Mouse (Mus musculus) limb, embryonic 10.5 days (tissue): ENCODE measurements at regions not wholly inside any gene's neighbourhood (a gene's known extent, or its start where the extent isn't known, plus 50 kb on each side); places are given as distances from the start of the nearest gene placed in this dataset.
A peak's percentile ranks its signal among the peaks of the same experiment; 100 is the strongest.

Source experiments
- DNase-seq: peaks from one replicate; pipeline ENCODE4 v3.0.0-alpha.2; 2017; ENCODE audit warnings: low spot score
- H3K27ac ChIP-seq: fragments of 300-500 bp; sonication (generic); 2 replicates; pipeline ENCODE4 v1.5.1; 2016; ENCODE audit warnings: mild to moderate bottlenecking
- H3K27me3 ChIP-seq: fragments of 300-500 bp; sonication (generic); 2 replicates; pipeline ENCODE4 v1.6.1; 2016; ENCODE audit warnings: low read depth, mild to moderate bottlenecking; ENCODE audit not compliant: poor library complexity, severe bottlenecking
- H3K36me3 ChIP-seq: fragments of 300-500 bp; sonication (generic); 2 replicates; pipeline ENCODE4 v1.6.1; 2016; ENCODE audit warnings: mild to moderate bottlenecking, moderate library complexity
- H3K4me1 ChIP-seq: fragments of 300-500 bp; sonication (generic); 2 replicates; pipeline ENCODE4 v1.6.1; 2016
- H3K4me3 ChIP-seq: fragments of 300-500 bp; sonication (generic); 2 replicates; pipeline ENCODE4 v1.5.1; 2016; ENCODE audit warnings: mild to moderate bottlenecking, moderate library complexity
- H3K9me3 ChIP-seq: fragments of 300-500 bp; sonication (generic); replicated peaks from 2 replicates; pipeline ENCODE4 v1.6.1; 2016; ENCODE audit warnings: mild to moderate bottlenecking
- WGBS: fragments of 180-500 bp; shearing (Covaris S2); methylation state at CpG from one replicate; pipeline ENCODE4 v1.1.7; 2016; 5-methylcytosine and 5-hydroxymethylcytosine counted together

GRCm38 (mm10) chr3:54591160-54591559, 101.4 kb upstream of the Supt20 start:
- WGBS = 69% methylated on average over 3 of the region's 3 CpGs
- Histone ChIP-seq H3K27ac (no peak overlapping the region), H3K4me3 (no peak overlapping the region), H3K4me1 (peaks cover 24% of the 10 kb centered on the region), H3K27me3 (no peaks in the 10 kb centered on the region), H3K36me3 (no peaks in the 10 kb centered on the region), H3K9me3 (no peaks in the 10 kb centered on the region)
- DNase-seq = no peak

DNA sequence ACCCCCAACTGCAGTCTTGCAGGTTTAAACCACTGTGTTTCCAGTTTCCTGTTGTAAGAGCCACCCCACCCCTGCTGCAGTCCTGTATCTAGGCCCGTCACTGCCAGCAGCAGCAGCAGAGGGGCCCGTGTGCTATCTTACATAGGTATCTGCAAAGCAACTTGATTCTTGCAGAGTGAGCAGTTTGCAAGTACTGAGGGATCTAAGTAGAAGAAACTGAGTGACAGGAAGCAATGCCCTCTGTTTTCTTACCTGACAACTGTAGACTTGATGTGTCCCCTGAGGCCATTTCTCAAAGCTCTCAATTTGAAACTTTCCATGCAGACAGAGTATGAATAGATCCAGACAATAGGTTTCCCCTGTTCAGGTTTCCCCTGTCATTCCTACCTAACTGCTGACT, 100.5 kb upstream of the Supt20 start:
- H3K4me3 ChIP-seq = no peak overlapping the region
- H3K27ac ChIP-seq = no peak overlapping the region
- no peaks in the 10 kb centered on the region; the same call in 1 of the 2 replicates for H3K9me3 ChIP-seq
- no peaks in the 10 kb centered on the region for H3K27me3 ChIP-seq
- peaks cover 17% of the 10 kb centered on the region for H3K4me1 ChIP-seq
- no peaks in the 10 kb centered on the region for H3K36me3 ChIP-seq
- DNase-seq = no peak
- WGBS = 69% methylated on average over 2 of the region's 2 CpGs

DNA sequence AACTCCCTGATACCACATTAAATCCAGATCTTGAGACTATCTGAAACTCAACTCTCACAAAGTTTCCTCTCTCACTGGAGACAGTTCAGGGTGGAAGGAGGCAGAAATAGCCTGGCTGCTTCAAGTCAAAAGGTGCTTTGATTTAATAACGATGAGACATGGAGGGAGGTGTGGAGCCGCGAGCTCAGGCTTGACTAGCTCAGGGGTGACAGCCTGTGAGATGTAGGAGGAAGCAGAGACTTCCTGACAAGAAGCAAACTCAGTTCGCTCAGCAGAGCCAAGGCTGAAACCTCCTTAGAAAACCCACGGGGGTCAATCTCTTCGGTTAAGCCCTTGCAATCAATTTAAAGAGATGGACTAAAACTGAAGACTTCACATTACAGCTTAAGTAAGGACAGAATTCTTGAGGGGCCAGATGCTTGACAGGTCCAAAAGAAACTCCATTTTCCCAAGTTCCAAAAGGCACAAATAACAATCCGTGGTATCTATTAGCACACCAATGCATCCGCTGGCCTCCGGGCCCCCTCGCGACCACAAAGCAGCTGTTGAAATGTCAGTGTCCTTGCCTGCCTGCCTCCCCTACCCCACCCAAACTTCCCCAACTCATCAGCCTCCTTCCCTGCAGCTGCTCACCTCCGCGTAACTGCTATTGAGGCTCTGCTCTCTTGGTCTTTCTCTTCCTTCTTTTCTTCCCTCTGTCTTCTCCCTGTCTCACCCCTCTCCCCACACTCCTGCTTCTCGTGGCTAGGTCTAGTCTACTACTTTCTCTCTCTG, 99.8 kb upstream of the Supt20 start:
- H3K4me1 ChIP-seq = peaks cover 10% of the 10 kb centered on the region
- H3K9me3 ChIP-seq = no peaks in the 10 kb centered on the region; the same call in 1 of the 2 replicates
- 78% methylated on average over 14 of the region's 14 CpGs for WGBS
- H3K4me3 ChIP-seq = no peak overlapping the region
- no peaks in the 10 kb centered on the region for H3K36me3 ChIP-seq
- H3K27me3 ChIP-seq = no peaks in the 10 kb centered on the region
- no peak for DNase-seq
- H3K27ac ChIP-seq = no peak overlapping the region

DNA sequence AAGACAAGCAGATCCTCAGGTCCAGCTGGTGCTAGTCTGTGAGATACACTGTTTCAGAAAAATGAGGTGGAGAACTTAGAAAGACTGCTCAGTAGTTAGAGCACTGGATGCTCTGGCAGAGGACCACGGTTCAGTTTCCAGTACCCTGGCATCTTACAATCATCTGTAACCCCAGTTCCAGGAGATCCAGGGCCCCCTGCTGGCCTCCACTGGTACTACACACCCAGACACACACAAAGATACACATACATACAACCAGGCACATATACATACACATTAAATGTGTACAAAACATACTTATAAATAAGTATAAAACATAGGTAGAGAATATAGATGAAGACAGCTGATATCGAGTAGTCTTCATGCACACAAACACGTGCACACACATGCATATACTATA, 97.4 kb upstream of the Supt20 start:
- no peaks in the 10 kb centered on the region for H3K27me3 ChIP-seq

DNA sequence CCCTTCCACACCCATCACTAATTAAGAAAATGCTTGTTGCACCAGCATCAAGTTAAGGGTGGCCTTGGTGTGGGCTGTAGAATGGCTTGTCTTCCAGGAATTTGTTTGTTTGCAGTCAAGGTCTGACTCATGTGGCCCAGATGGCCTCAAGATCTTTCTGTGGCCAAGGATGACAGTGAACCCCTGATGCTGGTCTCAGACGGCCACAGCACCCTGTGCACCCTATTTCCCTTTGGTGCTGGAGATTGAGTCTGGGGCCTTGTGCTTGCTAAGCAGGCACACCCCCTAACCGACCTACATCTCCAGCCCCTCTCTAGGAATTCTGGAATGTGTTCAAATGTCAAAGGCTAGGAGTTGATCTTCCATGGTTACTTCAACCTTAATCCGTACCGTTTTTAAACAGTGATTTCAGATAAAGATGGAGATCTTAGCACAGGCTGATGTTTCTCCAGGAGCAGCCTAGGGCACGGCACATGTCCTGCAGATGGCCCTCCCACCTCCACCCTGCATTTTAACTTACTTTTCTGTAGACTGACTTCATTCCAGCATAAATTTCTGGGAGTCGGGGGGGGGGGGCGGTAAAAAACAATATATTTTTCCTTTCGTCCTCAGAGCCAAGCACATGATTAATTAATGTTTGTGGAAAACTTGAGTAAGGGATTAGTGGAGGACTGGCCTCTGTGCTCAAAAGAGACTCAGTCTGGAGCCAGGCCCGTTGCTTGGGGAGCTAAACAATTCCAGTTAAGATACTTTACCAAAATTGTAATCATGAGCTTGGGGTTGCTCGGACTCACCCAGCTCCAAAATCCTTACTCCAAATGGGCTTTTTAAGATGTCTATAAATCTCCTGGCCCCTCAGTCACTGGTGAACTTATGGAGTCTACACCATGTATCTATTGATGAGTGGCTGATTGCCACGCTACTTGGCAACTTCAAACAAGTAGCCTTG, 95.0 kb upstream of the Supt20 start:
- WGBS = 86% methylated on average over 11 of the region's 11 CpGs
- Histone ChIP-seq H3K36me3 (no peaks in the 10 kb centered on the region), H3K9me3 (no peaks in the 10 kb centered on the region; the same call in 1 of the 2 replicates), H3K4me3 (no peak overlapping the region), H3K27me3 (no peaks in the 10 kb centered on the region), H3K4me1 (peaks cover 3% of the 10 kb centered on the region; the same call in 1 of the 2 replicates), H3K27ac (no peak overlapping the region)
- no peak for DNase-seq

More for the DNA sequence above, 97.4 kb upstream of the Supt20 start:
- peaks cover 4% of the 10 kb centered on the region; the same call in 1 of the 2 replicates for H3K4me1 ChIP-seq
- no peak for DNase-seq
- H3K27ac ChIP-seq = no peak overlapping the region
- 88% methylated on average over 3 of the region's 3 CpGs for WGBS
- no peaks in the 10 kb centered on the region for H3K36me3 ChIP-seq
- no peak overlapping the region for H3K4me3 ChIP-seq
- no peaks in the 10 kb centered on the region; the same call in 1 of the 2 replicates for H3K9me3 ChIP-seq

GRCm38 (mm10) chr3:54598296-54598695, 94.3 kb upstream of the Supt20 start:
- Histone ChIP-seq H3K27ac (no peak overlapping the region), H3K4me1 (no peaks in the 10 kb centered on the region), H3K36me3 (no peaks in the 10 kb centered on the region), H3K27me3 (no peaks in the 10 kb centered on the region), H3K9me3 (no peaks in the 10 kb centered on the region; the same call in 1 of the 2 replicates), H3K4me3 (no peak overlapping the region)
- 85% methylated on average over 5 of the region's 5 CpGs for WGBS
- DNase-seq = no peak

- 81% methylated on average over 4 of the region's 4 CpGs for WGBS
These were observed 87.8 kb upstream of the Supt20 start for GRCm38 (mm10) chr3:54604705-54605379.

GRCm38 (mm10) chr3:54611431-54611990, 81.1 kb upstream of the Supt20 start:
- peak overlapping the region; percentile 30; the same call in 1 of the 2 replicates for H3K27ac ChIP-seq
- no peak overlapping the region for H3K4me3 ChIP-seq
- 60% methylated on average over 10 of the region's 10 CpGs for WGBS
- H3K4me1 ChIP-seq = peaks cover 8% of the 10 kb centered on the region
- no peaks in the 10 kb centered on the region for H3K9me3 ChIP-seq
- no peaks in the 10 kb centered on the region for H3K36me3 ChIP-seq
- H3K27me3 ChIP-seq = no peaks in the 10 kb centered on the region
- no peak for DNase-seq

More at GRCm38 (mm10) chr3:54604705-54605379, 87.8 kb upstream of the Supt20 start:
- no peaks in the 10 kb centered on the region for H3K4me1 ChIP-seq
- H3K27me3 ChIP-seq = no peaks in the 10 kb centered on the region
- DNase-seq = no peak
- no peak overlapping the region for H3K27ac ChIP-seq
- H3K9me3 ChIP-seq = no peaks in the 10 kb centered on the region
- H3K36me3 ChIP-seq = no peaks in the 10 kb centered on the region
- H3K4me3 ChIP-seq = no peak overlapping the region

GRCm38 (mm10) chr3:54613845-54614244, 78.8 kb upstream of the Supt20 start:
- H3K36me3 ChIP-seq = no peaks in the 10 kb centered on the region
- no peaks in the 10 kb centered on the region for H3K9me3 ChIP-seq
- no peak for DNase-seq
- peaks cover 8% of the 10 kb centered on the region for H3K4me1 ChIP-seq
- no peaks in the 10 kb centered on the region for H3K27me3 ChIP-seq
- H3K4me3 ChIP-seq = no peak overlapping the region
- H3K27ac ChIP-seq = no peak overlapping the region
- WGBS = 80% methylated on average over 2 of the region's 2 CpGs

DNA sequence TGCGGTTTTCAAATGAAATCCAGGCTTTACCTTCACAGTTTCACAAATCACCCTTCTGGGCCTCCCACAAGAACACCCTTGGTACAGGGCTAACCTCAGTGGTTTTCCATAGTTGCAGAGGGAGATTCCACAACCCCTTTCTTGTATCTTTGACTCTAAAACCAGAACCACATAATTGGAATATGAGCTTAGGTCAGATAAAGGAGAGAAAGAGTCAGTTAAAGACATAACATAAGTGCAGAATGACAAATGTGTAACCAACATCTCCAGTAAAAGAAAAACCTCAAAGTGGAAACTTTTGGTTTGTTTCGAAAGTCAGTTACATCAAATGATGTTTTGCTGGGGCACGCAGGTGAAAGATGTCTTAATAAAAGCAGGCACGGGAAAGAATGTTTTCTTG, 75.3 kb upstream of the Supt20 start:
- 97% methylated on average over 4 of the region's 4 CpGs for WGBS
- DNase-seq = no peak
- Histone ChIP-seq H3K27ac (no peak overlapping the region), H3K27me3 (no peaks in the 10 kb centered on the region), H3K9me3 (no peaks in the 10 kb centered on the region), H3K4me3 (no peak overlapping the region), H3K36me3 (no peaks in the 10 kb centered on the region), H3K4me1 (no peaks in the 10 kb centered on the region)

DNA sequence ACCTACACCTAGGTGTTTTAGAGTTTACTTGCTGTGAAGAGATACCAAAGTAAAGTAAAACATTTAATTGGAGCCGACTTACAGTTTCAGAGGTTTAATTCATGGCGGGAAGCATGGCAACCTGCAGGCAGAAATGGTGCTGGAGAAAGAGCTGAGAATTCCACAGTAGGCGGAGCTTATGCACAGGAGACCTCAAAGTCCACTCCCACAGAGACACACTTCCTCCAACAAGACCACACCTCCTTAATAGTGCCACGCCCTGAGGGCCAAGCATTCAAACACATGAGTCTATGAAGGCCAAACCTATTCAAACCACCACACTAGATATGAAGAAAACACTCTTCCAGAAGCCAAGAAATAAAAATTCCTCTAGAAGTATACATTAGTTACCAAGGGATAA, 74.3 kb upstream of the Supt20 start:
- Histone ChIP-seq H3K9me3 (no peaks in the 10 kb centered on the region), H3K4me3 (no peak overlapping the region), H3K27ac (no peak overlapping the region), H3K36me3 (no peaks in the 10 kb centered on the region), H3K27me3 (no peaks in the 10 kb centered on the region), H3K4me1 (no peaks in the 10 kb centered on the region)
- 94% methylated on average over 4 of the region's 4 CpGs for WGBS
- DNase-seq = no peak

DNA sequence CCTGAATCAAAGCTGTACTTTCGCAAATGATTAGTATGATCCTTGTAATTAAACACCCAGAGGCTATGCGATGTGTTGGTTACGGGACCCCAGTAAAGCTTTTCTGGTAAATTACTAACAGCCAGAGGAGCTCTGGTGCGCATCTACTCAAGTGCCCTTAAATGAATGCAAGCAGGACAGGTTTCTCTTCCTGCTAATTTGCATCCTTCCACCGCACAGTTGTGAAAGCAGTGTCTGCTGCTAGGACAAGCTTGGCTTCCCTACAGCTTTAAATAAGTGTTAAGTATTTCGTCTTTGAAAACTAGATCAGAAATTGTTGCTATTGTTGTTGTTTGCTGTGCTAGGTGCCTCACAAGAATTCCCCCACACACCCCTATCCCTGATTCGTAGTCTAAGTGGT, 62.4 kb upstream of the Supt20 start:
- H3K4me1 ChIP-seq = no peaks in the 10 kb centered on the region
- no peak for DNase-seq
- no peak overlapping the region for H3K4me3 ChIP-seq
- H3K27ac ChIP-seq = no peak overlapping the region
- H3K36me3 ChIP-seq = no peaks in the 10 kb centered on the region
- no peaks in the 10 kb centered on the region for H3K9me3 ChIP-seq
- no peaks in the 10 kb centered on the region for H3K27me3 ChIP-seq
- whole genome bisulfite sequencing = 86% methylated on average over 7 of the region's 7 CpGs
